Mouse (Mus musculus): ENCODE measurements around the gene Nbeal1.
"Not testable (repeated sequence)": the region's sequence is repeated elsewhere in the genome, so short reads cannot be mapped to it uniquely, and the experiment has no call there.

Nbeal1 gene

DNA sequence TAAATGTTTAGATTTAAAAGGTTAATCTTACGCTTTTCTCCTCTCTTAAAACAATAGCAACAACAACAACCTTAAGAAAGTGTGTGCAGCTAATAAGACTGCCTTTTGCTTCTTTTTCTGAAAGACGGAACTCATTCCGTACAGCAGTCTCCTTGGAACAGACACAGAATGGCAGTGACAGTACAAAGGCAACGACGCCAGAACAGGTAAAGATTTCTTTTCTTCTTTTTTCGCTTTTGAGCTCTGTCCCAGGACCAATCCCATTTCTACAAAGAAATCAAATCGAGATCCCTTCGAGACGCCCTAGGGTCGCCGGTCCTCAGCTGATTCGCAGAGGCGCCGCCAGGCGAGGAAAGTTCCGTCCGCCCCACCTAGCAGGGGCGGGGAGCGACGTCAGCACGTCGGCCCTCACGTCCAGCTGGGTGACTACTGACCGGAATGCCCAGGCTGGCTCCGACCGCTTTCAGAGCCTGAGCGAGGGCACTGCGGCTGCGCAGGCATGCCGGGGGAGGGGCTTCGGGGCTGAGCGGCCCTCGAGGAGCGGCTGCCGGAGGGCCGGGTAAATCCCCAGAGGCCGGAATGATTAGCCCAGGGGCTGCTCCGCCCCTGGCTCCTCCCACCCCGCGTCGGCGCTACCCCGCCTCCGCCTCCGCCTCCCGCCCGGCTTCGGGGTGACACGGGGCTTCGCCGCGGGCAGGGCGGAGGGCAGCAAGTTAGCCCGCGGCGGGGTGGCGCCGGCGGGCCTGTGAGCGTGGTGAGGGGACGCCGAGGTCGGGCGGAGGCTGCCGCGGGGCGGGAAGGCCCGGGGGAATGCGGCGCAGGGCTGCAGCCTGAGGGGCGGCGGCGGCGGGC is at the start of gene Nbeal1:
Gene Nbeal1 (plus strand): TSS at position 668 of the 852 bp plus-strand sequence.
- DNase-seq (ENCODE audit: low spot score in 2 of 2) = peak; percentile 93 to 97

DNA sequence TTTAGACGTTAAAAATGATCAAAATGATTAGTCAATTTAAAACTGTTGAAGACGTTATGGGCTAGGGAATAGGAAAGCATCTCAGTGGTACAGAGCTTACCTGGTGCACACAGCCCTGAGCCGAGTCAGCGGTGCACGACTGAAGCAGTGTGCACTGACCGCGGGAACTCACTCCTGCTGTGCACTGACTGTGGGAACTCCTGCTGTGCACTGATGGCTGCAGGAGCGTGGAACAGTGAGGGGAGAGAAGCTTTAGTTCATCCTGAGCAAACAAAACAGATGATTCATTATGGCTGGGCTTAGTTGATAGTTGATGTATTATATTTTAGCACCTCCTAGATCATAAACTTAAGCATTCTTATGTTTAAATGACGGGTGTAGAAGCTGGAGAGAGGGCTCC is 43.1 kb upstream of the Nbeal1 start:
- no peak for DNase-seq (ENCODE audit: low spot score in 2 of 2)

DNA sequence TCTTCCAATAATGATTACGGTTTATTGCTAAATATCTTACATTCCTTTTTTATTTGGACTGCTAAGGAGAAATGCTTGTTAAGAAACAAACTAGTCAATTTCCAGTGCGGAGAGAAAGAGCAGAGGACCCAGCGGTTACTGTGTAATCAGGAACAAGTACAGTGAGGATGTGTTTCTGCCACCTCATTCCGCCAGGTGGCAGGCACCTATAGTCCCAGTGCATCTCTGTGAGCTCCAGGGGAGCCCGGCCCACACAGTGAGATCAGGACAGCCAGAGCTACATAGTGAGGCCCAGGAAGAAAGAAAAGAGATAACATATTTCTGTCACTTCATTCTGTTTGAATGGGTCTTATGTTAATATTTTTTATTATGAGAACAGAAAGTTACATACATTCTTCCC is 27.7 kb upstream of the Nbeal1 start:
- DNase-seq (ENCODE audit: low spot score in 2 of 2) = no peak

DNA sequence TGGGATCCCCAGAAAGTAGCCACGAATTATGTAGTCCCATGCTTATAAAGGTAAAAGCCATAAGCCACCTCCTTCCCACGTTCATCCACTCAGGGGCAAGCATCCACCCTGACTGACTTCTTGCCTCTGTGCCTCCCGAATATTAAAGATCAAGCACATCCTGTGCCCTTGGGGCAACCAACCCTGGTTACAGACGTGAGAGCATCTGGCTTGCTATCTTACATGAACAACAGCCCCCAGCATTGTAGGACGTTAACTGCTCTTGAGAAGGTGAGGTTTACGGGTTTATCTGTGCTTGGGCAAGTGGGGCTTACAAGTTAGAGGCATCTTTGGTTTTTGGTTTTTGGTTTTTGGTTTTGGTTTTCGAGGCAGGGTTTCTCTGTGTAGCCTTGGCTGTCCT is 23.7 kb upstream of the Nbeal1 start:
- DNase-seq (ENCODE audit: low spot score in 2 of 2) = no peak

DNA sequence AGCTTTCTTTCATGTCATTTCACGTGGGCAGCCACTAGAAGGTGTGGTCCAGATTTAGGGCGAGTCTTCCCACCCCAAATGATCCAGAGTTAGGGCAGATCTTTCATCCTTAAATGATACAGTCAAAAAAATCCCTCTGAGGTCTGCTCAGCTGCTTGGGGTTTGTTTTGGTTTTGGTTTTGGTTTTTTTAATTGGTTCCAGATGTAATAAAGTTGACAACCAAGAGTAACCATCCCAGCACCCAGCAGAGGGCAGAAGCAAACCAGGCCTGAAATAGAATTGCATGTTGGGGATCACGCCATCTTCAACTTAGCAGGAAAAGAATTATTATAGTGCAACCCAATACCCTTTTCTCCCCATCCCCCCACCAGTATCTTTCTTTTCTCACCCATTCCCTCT is 22.0 kb upstream of the Nbeal1 start:
- no peak for DNase-seq (ENCODE audit: low spot score in 2 of 2)

DNA sequence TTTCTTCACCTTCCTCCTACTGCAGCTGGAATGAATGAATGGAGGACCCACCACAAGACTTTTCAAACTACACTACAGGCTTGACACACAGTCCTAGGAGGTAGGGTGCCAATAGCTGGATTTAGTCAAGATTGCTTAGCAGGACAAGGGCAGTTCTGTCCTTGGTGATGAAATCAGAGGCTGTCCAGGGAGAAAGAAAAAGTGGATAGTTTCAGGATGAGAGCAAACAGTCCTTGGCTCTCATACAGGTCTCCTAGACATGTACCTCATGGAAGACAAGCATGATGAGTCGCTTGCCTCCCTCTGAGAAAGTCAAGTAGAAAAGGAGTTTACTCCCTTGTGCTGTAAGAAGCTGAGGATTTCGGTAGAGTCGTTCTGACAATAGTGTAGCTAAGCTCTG is 16.7 kb upstream of the Nbeal1 start:
- DNase-seq (ENCODE audit: low spot score in 2 of 2) = no peak

DNA sequence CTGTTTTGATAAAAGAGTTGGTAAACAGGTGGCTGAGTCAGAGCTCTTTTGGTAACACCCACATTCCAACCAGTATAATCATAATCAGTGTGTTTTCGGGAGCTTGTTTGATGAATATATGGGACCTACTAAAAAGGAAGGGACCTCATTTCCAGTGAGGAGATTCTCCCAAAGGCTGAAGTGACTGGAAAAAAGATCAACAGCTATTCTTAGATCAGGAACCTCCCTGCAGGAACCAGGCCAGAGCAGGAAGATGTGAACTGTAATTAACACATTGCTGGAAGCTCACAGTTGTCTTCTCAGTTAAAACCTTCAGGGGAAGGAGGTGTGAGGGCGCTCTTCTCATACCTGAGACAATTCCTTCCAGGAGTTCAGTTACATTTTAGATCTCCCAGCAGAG is 10.8 kb upstream of the Nbeal1 start:
- no peak for DNase-seq (ENCODE audit: low spot score in 2 of 2)

DNA sequence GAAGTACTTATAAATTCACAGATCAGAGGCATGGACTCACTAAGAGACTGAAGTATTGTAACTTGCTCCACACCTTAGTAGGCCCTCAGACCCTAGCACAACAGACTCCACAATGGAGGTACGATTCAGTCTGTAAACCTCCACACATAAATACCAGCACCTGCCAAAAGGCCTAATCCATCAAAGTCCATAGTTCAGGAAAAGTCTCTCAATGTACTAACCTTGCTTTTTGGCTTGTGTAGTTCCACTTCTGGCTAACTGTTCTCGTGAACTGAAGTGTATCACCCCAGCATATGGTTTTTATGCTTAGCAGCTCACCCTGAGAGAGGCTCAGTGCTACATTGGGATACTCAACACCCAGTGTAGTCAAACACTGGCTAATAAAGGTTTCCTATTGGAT is 10.1 kb upstream of the Nbeal1 start:
- no peak for DNase-seq (ENCODE audit: low spot score in 2 of 2)

DNA sequence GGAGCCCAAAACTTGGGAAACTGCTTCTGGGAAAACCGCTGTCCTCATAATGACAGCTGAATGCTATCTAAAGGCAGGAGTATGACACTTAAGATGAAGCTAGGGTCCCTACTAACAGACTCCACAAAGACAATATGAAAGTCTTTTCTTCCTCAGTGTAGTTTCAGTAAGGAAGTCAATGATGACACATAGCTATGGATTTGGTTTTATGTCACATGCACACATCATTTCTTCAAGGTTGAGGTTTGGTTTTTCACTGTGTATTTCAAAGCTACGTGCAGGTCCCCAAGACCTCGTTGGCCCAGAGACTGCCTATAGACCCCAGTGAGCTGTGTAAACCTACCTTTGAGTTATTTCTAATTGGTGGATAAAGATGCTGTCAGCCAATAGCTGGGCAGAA is 7.3 kb upstream of the Nbeal1 start:
- DNase-seq (ENCODE audit: low spot score in 2 of 2) = no peak

DNA sequence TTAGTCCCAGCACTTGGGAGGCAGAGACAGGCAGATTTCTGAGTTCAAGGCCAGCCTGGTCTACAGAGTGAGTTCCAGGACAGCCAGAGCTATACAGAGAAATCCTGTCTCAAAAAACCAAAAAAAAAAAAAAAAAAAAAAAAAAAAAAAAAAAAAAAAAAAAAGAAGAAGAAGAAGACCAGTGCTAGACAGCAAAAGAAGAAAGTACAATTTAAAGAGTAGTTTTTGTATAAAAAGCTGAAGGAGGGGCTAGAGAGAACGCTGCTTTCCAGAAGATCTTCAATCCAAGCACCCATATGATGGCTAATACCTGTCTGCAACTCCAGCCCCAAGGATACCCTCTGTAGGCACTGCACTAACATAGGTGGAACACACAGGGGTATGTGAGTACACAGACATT is 2.6 kb upstream of the Nbeal1 start:
- not testable (repeated sequence) for DNase-seq (ENCODE audit: low spot score in 2 of 2)

DNA sequence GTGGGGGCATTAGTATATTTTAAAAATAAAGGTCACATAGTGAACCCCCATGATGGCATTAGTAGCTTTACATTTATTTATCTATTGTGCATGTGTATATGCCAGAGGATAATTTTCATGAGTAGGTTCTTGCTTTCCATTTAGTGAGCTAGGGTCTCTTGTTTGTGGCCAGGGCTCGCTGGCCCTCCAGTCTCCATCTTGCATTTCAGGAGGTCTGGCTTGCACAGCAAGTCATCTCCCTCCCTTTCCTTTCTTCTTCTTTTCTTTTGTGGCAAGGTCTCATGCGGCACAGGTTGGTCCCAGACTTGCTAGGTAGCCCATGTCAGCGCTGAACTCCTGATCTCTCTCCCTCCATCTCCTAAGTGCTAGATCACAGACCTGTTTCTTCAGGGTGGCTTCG is 1.0 kb upstream of the Nbeal1 start:
- no peak for DNase-seq (ENCODE audit: low spot score in 2 of 2)

DNA sequence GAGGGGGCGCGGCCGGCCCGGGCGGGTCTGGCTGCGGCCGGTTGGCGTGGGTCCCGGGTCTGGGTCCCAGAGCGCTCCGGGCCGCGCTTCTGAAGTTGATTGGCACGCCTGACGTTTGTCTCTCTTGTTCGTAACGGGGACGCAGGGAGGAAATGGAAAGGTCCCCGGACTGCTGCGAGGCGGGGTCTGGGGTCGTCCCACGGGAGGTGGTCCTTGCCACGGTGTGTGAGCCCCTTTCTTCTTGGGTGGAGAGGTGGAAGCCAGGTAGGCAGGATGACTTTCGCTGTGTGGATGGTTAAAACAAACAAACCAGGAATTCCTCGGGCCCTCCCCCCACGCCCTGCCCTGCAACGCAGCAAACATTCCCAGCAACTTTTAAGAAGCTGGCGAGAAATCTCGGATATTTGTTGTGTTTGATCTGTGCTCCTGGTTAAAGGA is 404 bp downstream of the Nbeal1 start:
- DNase-seq (ENCODE audit: low spot score in 2 of 2) = peak in 1 of 2 experiments; percentile 10

DNA sequence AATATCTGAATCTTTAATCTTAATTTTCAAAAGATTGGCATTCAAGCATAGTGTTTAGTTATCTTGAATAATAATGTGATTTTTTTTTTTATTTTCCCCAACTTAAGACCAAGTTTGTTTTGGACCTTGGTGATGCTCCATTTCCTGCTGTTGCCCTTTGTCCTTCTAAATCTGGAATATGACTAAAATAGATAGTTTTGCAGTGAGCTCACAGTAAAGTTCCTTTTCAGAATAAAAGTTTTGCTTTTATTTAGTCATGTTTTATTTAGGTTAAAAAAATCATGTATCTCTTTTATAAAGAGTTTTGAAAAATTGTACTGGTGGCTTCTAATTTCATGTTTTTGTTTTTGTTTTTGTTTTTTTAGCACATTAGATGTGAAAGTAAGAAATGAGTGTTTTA is 8.1 kb downstream of the Nbeal1 start:
- DNase-seq (ENCODE audit: low spot score in 2 of 2) = no peak

DNA sequence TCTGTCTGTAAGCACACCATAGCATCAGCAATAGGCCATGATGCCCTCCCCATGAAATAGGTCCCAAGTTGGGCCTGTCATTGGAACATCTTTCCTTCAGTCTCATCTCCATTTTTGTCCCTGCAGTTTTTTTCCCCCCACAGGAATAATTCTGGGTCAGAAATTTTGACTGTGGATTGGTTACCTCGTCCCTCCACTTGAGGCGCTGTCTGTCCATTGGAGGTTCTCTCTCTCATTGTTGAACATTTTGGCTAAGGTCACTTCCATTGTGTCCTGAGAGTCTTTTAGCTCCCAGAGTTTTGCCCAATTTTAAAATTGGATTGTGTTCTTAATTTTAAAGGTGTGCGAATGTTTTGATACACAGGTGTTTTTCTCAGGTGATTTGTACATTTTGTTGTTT is 16.4 kb downstream of the Nbeal1 start:
- DNase-seq (ENCODE audit: low spot score in 2 of 2) = no peak

DNA sequence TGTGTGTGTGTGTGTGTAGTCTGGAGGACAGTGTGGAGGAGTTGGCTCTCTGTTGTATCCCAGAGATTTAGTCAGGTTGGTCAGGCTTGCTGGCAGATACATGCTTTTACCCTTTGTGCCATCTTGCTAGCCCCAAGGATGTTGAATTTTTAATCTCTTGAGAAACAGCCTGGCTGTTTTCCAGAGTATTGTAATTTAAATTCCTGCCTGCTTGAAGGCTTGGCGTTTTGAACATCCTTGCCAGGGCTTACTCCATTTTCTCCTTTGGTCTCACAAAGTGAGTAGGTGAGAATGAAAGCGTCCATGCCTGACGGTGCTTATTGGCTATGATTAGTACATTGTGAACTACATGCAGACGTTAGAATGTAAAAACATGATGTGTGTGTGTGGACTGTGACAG is 18.6 kb downstream of the Nbeal1 start:
- no peak for DNase-seq (ENCODE audit: low spot score in 2 of 2)

DNA sequence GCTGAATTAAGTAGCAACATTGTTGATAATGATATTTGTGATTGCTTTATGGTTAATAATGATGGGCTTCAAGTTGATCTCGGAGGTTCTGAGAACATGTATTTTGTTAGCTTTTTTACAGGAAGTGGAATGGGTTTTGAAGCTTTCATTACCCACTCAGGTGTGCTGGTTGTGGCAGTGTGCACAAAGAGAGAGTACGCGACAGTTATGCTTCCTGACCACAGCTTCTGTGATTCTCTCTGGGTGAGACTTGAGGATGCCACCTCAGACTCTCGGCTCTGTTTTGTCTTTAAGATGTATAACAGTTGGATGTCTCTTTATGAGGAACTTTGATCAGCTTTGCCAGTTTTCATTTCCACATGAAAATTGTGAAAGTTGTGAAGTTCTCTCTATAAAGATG is 55.9 kb downstream of the Nbeal1 start:
- no peak for DNase-seq (ENCODE audit: low spot score in 2 of 2)

DNA sequence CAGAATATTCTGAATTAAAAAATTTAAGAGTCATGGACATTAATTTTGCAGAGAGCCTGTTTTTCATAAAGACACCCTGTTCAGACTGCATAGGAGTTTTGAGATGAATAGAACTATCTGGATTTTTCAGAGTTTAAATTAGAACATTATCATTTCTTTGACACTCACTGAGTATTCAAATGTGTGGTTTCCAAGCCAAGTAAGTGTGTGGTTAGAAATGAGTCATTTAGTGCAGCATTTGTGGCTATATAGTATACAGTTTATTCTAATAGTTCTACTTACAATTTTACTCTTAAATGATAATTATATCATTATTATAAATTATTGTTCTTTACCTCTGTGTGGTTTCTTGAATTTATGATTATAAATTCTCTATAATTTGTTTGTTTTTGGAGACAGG is 60.0 kb downstream of the Nbeal1 start:
- no peak for DNase-seq (ENCODE audit: low spot score in 2 of 2)

DNA sequence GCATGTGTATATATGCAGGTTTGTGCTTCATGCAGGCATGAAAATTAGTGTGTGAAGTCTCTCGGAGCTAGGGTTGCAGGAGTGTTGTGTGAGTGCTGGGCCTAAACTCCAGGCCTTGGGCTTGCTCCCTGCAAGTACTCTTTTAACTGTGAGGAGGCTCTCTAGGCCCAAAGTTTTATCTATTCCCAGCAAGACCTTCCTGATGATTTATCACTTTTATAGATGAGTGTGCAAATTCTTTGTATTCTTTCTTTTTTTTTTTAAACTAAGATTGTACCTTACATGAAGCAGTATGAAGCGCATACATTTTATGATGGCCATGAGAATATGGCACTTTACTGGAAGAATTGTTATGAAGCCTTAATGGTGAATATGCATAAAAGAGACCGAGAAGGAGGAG is 87.7 kb downstream of the Nbeal1 start:
- DNase-seq (ENCODE audit: low spot score in 2 of 2) = no peak

DNA sequence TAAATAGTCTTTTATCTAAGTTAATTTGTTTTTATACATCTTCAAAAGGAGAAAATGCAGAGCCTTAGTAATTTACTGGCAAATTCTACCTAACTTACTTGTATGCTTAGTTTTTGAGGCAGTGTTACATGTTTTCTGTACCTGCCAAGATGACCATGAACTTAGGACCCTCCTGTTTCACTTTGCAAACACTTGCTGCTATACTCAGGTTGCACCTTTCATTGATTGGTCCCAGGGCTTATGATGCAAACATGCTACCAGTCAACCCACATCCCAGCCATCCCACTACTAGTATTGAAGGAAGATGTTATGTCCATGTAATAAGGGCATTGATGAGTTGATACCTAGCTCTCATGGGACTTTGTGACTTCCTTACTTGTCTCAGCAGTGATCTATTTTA is 88.9 kb downstream of the Nbeal1 start:
- DNase-seq (ENCODE audit: low spot score in 2 of 2) = no peak

DNA sequence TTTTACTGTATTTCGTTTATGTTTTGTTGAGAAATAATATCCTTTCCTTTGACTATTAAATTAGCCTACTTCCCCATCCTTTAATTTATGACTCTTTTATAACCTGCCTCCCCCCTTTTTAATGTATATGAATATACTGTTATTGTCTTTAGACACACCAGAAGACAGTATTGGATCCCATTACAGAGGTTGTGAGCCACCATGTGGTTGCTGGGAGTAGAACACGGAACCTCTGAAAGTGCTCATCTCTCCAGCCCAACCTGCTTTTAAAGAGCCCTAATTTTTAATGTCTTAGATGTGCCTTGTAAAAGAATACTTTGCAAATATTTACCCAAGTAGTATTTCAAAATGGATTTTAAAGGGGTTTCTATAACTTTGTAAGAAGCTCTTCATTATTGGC is 92.1 kb downstream of the Nbeal1 start:
- DNase-seq (ENCODE audit: low spot score in 2 of 2) = no peak

DNA sequence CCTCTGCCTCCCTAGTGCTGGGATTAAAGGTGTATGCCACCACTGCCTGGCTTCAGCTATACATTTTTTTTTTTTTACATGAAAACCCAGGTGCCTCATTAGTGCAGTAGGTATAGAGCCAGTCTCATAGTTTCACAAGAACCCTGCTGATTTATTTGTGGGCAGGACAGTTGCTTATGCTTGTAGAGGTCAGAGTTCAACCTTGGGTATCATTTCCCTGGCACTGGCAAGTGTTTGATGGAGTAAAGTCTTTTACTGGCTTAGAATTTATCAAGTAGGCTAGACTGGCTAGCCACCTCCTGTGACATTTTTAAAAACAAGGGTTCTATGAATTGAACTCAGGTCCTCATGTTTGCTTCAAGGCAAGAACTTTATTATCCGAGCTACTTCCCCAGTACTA is 113.5 kb downstream of the Nbeal1 start:
- DNase-seq (ENCODE audit: low spot score in 2 of 2) = no peak

DNA sequence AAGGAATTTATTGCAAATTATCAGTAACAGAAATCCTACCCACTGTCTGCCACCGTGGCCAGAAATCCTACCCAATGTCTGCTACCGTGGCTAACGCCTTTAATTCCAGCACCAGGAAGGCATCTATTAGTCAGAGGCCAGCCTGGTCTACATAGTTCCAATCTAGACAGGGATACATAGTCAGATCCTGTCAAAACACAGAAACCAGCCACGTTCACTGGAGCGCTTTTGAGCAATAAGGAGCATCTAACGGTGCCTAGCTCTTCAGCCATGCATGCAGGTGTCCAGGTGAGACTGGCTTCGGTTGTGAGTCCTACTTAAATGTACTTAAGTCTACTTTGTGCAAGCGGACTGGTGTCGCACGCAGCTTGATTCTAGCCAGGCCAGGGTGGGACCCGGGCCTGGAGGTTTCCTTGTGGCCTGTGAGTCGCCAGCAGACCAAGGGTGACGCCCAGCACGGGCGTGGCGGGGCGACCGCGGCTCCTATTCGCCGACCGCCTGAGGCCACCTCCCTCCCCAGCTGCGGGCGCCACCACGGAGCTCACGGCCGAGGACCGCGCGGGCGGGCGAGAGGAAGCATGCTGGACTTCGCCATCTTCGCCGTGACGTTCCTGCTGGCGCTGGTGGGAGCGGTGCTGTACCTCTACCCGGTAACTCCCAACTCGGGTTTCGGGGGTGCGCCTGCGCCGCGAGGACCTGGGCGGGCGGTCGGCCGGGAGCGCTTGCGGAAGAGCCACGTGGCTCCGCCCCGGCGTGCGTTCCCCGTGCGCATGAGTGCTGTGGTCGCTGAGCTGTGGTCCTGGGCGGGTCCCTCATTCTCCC is 162.6 kb downstream of the Nbeal1 start, which contains the start of gene Cyp20a1:
Gene Cyp20a1 (plus strand): TSS at position 516 of the 822 bp plus-strand sequence.
- peak; percentile 79 to 85 for DNase-seq (ENCODE audit: low spot score in 2 of 2)

All from frontal cortex, postnatal 25 days (tissue).